Mouse (Mus musculus) liver, embryonic 14.5 days (tissue): Measurements from ENCODE around the gene 1700016C15Rik.

Experiments used
- CTCF ChIP-seq: IDR thresholded peaks from 2 replicates; pipeline ENCODE4 v1.5.1; 2016; ENCODE audit warnings: antibody characterized with exemption, low read depth, control low read depth
- EP300 ChIP-seq: IDR thresholded peaks from 2 replicates; pipeline ENCODE4 v1.6.1; 2016; ENCODE audit warnings: antibody characterized with exemption, low read depth

DNA sequence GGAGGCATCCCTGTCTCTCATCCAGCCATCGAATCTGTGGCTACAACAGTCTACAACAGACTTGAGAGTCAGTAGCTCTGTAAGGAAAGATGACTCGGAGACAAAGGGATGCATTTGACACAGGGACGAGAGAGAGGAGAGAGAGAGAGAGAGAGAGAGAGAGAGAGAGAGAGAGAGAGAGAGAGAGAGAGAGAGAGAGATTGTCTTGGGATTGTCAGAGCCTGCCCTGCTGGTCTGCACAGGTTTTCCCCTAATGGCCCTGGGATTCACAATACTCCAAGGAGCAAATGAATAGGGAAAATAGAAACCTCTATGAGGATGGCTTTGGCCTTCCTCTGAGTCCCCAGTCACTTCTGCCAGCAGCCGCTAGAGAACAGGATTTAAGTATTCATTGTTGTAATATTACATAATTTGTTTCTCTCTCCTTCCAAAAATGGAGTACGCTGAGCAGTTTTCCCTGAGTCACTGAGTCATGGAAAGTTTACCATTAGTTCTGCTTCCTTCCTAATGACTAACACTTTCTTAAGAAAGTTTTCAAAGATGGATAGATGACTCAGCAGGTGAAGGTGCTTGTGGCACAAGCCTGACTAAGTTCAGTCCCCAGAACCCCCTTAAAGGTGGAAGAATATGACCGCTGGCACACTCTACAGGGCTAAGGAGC lies 26.3 kb upstream of the 1700016C15Rik start:
- TF ChIP-seq CTCF (no peak), EP300 (no peak)
